Mouse (Mus musculus): Measurements from ENCODE around the gene Sp9.

The Sp9 gene

DNA sequence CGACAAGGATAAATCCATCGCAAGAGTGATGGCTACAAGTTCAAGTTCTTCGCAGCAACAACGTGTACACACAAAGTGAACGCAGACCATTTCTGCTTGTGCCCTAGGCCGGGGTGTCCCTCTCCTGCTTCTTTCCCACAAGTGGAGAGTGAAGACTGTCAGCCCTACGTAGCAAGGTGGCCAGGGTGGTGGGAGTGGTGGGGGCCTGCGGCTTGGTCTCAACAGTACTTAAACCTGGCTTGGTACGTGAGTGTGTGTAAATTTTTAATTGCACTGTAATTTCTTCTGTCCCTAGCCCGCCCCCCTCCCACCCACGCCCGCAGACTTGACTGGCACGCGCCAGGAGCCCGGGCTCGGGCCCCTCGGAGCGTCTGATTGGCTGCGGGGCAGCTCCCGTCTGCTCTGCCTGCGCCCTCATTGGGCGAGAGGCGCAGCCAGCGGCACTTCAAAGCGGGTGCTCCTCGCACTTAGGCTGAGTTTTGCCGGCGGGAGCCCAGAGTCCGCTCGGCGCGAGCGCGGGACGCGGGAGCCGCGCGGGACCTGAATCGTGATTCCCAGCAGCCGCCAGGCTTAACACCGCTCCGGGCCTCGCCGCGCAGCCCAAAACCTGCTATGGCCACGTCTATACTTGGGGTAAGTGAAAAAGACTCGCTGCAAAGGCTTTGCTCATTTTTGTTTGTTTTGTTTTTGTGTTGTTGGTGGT, at the start of gene Sp9:
Gene Sp9, plus strand, starts transcription at position 467 of the 703 bp plus-strand sequence.
- DNase-seq = no peak

DNA sequence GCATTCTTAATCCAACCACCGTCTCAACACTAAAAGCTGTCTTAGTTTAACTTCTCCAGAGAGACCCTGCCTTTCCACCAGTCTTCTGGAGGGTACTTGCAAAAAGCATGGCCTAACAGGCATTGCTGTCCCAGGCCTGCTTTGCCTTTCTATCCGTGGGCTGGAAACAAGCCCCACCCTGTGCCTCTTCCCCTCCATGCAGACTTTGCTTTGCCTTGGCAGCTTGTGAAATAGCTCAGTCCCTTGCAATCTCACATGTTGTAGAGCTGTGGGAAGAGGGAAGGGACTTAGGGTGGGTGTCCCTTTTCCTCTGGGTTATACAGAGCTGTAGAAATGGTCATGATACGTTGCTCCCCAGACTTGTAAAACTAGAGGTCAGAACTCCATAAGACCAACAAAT, 40.6 kb upstream of the Sp9 start:
- no peak for DNase-seq

DNA sequence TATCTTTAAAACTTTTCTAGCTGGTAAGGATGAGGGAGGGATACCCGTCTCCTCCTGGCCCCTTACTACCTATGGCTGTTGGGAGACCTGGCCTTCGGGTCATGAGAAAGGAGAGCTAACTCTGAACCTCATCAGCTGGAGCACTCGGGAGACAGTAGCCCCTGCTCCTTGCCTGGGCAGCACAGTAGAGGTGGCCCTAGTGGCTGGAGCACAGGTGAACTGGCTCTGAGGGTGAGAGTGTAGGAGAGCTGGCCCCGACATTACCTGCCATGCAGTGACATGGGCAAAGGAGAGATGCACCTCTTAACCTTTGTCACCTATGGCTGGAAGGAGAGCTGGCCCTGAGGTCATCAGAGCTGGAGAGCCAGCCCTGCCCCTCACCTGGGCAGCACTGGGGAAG, 30.4 kb upstream of the Sp9 start:
- DNase-seq = no peak

- DNase-seq = no peak
These were observed 23.0 kb upstream of the Sp9 start for GRCm38 (mm10) chr2:73248701-73249100.

DNA sequence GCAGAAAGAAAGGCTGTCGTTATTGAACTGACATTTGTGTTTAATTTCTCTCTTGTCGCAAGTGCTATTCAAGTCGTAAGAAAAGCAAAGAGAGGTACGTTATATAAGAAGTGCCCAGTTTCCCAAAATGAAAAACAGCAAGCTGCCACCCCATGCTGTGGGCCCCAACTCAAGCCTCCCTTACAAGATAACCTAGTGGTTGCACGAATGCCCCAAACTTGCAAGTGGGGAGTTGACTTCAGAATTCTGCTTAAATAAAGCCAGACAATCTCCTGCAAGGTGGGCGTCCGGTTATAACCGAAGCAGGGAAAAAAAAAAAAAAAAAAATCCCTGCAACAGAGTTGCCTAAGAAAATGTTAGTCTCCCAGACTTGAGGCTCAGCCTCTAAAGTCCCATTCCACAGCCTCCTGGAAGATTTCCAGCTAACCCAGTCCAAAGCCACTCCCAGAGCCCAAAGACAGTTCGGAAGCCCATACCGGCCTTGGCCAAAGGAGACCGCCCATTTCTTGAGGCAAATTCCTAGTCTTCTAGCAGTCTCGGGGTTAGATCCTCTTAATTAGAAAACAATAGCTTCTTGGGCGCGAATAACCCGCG, 8.5 kb upstream of the Sp9 start:
- DNase-seq = no peak

GRCm38 (mm10) chr2:73263794-73264610, 7.7 kb upstream of the Sp9 start:
- DNase-seq = no peak

DNA sequence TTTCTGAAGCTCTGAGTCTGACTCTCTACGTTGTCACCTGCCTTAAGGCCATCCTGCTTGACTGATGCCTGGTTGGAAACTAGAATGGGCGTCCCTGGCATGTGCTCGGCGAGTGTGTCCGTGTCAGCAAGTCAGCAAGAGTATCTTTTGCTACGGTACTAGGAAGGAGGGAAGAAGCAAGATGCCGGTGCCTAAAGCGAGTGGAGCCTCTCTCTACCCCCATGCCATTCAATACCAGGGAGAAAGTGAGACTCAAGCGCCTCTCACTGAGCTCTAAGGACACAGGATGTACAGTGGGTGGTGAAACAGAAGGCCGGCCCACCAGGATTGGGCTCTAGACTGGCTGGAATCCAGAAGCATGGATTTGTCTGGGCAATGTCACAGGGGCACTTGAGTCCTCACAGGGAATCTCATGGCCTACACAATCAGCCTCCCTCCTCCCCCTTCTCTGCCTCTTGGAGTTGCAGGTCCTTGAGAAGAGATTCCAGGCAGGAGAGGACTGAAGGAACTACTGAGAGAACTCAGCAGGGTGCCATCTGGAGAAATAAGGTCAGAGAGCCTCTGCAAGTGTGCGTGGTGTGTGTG, 7.0 kb upstream of the Sp9 start:
- DNase-seq = no peak

DNA sequence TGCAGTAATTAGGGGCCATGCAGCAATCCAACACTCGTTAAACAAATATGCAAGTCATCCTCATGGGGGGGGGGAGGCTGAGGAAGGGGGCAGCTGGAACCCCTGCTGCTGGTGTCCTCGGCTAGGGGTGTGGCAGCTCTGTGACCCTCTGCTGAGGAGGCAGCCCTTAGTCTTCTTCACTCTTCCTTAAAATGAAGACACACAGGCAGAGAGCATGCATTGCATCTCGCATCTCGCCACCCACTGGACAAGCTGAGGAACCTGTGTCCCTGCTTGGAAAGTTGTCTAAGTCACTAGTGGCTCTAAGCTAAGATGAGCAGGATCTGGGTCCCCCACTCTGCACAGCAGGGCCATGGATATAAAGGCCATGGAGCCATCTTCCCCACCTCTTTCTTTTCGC, 5.7 kb upstream of the Sp9 start:
- DNase-seq = no peak

DNA sequence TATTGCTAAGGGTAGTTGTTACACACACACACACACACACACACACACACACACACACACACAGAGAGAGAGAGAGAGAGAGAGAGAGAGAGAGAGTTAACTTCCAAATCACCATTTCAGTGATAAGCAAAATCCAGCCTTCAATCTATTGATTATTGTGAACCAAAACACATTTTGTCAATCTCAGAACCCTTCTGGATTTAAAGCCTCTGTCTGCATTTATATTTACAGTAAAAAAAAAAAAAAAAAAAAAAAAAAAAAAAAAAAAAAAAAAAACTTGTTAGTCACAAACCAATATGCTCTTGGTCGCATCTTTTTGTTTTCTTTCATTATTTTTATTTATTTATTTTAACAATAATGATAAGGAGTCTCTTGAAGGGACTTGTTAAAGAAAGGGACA, 5.1 kb upstream of the Sp9 start:
- no peak for DNase-seq

DNA sequence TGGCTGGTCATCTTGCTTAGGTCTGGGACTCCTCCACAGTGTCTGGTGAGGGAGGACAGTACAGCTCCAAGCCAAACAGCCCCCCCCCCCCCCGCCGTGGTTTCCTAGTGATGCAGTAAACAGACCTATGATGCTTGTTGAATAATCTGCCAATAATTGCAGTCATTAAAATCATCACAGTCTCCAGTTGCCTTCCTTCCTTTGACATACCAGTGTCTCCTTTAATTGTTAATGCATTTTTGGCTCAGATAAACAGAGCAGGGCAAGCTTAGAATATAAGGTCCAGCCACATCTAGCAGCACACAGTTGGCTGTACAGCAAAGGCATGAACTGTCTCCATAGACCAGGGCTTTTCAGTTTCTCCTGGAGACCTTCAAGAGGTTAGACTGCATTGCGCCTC, 4.5 kb upstream of the Sp9 start:
- DNase-seq = no peak

DNA sequence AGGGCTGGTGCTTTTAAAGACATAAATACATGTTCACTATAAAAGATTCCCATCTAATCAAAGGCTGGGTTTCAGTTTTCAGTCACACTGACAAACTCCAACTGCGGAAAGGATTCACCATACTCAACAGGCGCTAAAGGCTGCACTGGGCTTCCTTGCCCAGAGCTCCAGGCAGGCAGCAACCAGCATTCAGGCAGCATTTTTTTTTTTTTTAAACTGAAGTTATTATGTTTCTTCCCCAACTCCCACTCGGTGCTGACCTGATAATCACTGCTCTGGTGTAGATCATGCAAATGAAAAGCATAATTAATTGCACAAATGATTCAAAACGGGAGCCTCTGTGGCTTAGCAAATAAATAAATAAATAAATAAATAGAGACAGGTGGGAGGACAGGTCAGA, 3.9 kb upstream of the Sp9 start:
- DNase-seq = no peak

DNA sequence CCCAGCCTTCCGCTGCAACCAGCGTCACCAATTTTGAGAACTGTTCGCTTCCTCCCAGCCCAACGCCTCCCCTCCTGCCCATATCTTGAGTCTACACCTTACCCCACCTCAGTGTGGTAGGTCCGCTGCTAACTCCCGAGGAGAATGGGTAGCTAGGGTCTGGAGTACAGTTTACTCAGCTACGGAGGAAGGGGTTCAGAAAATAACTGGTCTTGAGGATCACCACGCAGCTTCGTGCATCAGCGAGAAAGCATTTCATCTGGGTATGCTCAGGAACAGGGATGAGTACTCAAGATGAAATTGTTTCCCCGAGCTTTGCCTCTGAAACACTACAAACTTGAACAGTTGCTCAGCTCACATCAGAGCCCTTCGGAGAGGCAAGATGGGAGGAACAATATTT, 3.4 kb upstream of the Sp9 start:
- DNase-seq = no peak

- no peak for DNase-seq
These were observed 2.8 kb upstream of the Sp9 start for GRCm38 (mm10) chr2:73268836-73269395.

DNA sequence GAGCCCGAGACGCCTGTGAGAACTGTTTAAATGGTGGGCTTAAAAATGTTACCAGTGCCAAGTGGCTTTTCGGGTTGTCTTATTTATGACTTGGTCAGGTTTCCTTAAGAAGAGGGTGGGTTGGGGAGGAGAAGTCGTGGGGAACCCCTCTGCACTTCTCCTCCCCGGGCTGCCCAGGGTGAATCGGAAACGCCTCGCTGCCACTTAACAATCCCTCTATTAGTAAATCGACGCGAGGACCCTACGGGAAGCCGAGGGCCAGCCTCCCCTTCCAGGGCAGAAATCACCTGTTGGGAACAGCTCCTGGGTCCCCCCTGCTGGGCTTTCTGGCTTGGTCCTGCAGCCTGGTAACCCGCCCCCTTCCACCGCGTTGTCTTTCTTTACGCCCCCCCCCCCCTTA, 2.1 kb upstream of the Sp9 start:
- no peak for DNase-seq

DNA sequence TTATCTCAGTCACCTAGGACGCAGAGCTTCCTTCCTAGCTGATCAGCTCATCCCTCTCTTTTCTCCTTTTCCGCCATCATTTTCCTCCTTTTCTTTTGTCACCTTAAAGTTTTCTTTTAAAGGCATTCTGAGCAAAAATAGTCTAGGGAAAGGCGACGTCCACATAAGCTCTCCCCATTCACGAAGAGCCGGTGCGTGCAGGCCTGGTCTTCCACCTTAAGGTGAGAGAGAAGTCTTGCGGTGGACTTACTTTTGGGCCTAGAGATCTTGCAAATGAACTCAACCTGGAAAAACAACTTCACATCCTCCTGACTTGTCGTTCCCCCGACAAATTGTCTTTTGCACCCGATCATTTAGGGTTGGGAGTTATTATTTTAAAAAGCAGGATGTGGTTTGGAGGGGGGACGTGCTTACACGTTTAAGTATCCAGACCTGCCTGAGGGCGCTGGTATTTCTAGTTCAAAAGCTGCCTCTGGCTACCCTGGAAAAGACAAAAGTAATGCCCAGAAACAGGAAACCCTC, 1.6 kb upstream of the Sp9 start:
- DNase-seq = no peak

GRCm38 (mm10) chr2:73270593-73271458, 899 bp upstream of the Sp9 start:
- no peak for DNase-seq

DNA sequence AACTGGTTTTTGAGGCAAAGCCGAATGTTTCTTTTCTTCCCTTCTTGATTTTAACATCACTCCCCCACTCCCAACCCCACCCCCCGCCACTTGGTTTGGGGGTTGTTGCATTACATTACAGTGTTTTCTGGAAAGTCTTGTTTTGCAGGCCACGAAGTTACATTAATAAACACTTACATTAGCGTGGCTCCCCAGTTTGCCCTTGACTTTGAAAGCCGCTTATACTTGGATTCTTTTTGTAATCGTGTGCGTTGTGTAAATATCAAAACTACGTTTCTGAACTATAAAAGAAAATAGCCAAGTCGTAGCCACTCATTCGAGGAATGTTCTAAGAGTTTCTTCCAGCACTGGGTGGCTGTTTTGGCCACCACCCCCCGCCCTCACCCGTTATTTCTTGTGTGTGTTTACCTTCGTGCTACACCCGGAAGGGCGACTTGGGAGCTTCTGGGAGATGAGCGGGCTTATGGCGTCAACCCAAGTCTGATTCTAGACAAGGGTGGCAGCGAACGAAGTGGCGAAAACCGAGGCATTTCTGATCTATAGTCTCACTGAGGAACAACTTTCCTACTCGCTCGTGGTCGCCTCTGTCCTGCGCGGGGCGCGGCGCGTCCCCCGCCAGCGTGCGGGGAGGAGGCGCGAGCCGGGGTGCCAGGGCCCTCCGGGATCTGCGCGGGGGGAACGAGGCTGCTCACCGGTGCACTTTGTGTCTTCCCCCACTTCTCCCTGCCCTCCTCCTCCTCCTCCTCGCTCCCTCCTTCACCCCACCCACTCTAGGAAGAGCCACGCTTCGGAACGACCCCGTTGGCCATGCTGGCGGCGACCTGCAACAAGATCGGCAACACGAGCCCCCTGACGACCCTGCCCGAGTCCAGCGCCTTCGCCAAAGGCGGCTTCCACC, 875 bp downstream of the Sp9 start:
- DNase-seq = no peak

DNA sequence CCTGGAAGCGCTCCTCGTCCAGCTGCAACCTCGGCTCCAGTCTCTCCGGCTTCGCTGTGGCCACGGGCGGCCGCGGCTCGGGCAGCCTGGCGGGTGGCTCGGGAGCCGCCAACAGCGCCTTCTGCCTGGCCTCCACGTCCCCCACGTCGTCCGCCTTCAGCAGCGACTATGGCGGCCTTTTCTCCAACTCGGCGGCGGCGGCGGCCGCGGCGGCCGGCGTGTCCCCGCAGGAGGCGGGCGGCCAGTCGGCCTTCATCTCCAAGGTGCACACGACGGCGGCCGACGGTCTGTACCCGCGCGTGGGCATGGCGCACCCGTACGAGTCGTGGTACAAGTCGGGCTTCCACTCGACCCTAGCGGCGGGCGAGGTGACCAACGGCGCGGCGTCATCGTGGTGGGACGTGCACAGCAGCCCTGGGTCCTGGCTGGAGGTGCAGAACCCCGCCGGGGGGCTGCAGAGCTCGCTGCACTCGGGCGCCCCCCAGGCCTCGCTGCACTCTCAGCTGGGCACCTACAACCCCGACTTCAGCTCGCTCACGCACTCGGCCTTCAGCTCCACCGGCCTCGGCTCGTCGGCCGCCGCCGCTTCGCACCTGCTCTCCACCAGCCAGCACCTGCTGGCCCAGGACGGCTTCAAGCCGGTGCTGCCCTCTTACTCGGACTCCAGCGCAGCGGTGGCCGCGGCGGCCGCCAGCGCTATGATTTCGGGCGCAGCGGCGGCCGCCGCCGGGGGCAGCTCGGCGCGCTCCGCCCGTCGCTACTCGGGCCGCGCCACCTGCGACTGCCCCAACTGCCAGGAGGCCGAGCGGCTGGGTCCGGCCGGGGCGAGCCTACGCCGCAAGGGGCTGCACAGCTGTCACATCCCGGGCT, 1.8 kb downstream of the Sp9 start:
- no peak for DNase-seq

DNA sequence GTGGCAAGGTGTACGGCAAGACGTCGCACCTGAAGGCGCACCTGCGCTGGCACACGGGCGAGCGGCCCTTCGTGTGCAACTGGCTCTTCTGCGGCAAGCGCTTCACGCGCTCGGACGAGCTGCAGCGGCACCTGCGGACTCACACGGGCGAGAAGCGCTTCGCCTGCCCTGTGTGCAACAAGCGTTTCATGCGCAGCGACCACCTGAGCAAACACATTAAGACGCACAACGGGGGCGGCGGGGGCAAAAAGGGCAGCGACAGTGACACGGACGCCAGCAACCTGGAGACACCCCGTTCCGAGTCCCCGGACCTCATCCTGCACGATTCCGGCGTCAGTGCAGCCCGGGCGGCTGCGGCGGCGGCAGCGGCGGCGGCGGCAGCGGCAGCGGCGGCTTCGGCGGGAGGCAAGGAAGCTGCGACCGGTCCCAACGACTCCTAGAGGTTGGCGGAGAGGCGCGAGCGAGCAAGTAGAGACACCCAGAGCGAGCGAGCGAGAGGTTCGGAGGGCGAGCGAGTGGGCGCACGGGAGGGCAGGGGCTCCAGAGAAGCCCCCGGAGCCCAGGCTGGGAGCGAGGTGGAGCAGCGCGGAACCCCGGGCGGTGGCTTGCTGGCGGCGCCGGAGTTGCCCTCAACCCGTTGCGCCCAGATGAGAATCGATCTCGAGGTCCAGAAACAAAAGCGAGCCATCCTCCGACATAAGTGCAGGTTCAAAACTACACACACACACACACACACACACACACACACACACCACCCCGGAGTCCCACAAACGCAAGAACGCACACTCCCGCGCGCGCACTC, 2.6 kb downstream of the Sp9 start:
- no peak for DNase-seq
